Mouse (Mus musculus): Measurements from ENCODE around the gene Ptgds. TPM values are rescaled to one million over a fixed set of nuclear protein-coding genes. Genes with fewer than 3 reads are reported as not detected.

Gene Ptgds
- polyA plus RNA-seq, 1 experiment from 2014 or later = 192 TPM

DNA sequence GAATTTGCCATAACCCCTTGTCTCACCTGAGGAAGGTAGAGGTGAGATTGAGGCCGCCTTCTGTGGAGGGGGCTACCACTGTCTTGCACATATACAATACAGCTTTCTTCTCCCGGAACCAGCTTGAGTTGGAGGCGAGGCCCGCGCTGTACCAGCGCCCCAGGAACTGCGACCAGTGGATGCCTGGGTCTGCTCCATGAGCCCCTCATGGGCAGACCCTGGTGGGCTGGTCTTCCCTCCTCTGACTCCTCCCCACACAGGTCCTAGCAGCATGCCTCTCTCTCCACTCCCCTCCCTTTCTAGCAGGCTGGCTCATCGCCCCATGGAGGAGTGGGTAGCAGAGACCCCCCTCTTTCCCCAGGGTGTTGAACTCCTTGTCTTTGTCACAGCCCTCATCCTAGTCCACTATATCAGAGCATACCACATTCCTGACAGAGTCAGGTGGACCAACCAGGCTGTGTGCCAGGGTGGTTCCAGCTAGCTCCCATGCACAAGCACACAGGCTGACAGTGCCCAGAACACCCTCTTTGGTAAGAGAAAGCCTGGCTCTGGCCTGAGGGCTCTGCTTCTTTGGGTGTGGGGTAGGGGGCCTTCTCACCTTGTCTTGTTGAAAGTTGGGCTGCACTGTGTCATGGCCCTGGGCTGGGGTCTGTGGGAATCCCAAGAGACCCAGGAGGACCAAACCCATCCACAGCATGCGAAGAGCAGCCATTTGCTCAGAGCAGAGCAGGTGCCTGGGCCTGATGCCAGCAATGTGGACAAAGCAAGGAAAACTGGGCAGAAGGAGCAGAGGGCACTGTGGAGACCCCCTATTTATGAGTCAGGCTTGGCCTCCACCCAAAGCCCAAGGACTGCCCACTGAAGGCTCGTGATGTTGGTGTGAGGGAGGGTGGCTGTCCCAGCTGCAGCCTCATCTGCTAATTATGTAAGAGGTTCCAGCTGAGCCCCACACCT lies 607 bp downstream of the Ptgds start:
- no peaks in the 10 kb centered on the region for H3K27me3 ChIP-seq (ENCODE audit: control insufficient read depth, insufficient read depth, low read length)
- H3K36me3 ChIP-seq (ENCODE audit: control insufficient read depth, insufficient read depth) = no peaks in the 10 kb centered on the region
- H3K4me3 ChIP-seq (ENCODE audit: low read length) = peak overlapping the region; percentile 29
- WGBS = 61% methylated on average over 10 of the region's 10 CpGs
- H3K4me1 ChIP-seq (ENCODE audit: control insufficient read depth, insufficient read depth, low read length) = peaks cover 30% of the 10 kb centered on the region
- peak overlapping the region; percentile 98 for H3K27ac ChIP-seq (ENCODE audit: low read length)
- peak; percentile 94 for ATAC-seq (replicated peaks; ENCODE audit: extremely low read depth, insufficient read depth, low FRiP score)
- H3K9me3 ChIP-seq (replicated peaks; ENCODE audit: control insufficient read depth, low read length) = no peaks in the 10 kb centered on the region
- H3K4me2 ChIP-seq (ENCODE audit: low read depth, low read length) = peak overlapping the region; percentile 51
- peak overlapping the region; percentile 62 for H3K9ac ChIP-seq (ENCODE audit: low read length)

DNA sequence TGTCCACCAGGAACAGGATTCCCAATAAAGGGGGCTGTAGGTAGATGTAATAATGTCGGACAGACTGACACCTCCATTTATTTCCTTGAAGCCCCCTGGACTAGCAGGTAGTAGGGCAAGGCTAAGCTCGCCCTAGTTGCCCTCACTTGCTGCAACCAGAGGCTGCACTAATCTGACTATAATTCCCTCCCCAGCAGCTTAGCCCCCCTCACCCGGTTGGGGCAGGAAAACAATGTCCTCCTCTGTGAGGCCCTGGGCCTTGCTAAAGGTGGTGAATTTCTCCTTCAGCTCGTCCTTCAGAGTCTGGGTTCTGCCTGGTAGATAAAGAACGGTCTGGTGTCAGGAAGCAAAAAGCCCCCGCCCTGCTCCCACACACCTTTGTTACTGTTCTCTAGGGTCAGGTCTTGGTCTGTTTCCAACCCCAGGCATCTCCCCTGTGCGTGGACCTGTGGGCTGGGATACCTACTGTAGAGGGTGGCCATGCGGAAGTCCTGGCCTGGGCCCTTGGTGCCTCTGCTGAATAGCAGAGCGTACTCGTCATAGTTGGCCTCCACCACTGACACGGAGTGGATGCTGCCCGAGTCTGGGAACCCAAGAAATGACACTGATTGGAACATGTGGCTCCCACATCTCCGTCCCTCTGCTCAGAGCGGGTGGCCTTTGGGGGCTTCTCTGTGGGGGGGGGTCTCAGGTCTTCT lies 2.1 kb downstream of the Ptgds start:
- 59% methylated on average over 14 of the region's 14 CpGs for WGBS
- Histone ChIP-seq H3K4me1 (ENCODE audit: control insufficient read depth, insufficient read depth, low read length) (peaks cover 30% of the 10 kb centered on the region), H3K9ac (ENCODE audit: low read length) (peak overlapping the region; percentile 62), H3K4me3 (ENCODE audit: low read length) (0 out of 2 replicates have a peak overlapping the region, but pooled peaks have one; percentile 12), H3K4me2 (ENCODE audit: low read depth, low read length) (peak overlapping the region; percentile 51), H3K9me3 (replicated peaks; ENCODE audit: control insufficient read depth, low read length) (no peaks in the 10 kb centered on the region), H3K27ac (ENCODE audit: low read length) (peak overlapping the region; percentile 79), H3K36me3 (ENCODE audit: control insufficient read depth, insufficient read depth) (no peaks in the 10 kb centered on the region), H3K27me3 (ENCODE audit: control insufficient read depth, insufficient read depth, low read length) (no peaks in the 10 kb centered on the region)
- no peak for ATAC-seq (replicated peaks; ENCODE audit: extremely low read depth, insufficient read depth, low FRiP score)

DNA sequence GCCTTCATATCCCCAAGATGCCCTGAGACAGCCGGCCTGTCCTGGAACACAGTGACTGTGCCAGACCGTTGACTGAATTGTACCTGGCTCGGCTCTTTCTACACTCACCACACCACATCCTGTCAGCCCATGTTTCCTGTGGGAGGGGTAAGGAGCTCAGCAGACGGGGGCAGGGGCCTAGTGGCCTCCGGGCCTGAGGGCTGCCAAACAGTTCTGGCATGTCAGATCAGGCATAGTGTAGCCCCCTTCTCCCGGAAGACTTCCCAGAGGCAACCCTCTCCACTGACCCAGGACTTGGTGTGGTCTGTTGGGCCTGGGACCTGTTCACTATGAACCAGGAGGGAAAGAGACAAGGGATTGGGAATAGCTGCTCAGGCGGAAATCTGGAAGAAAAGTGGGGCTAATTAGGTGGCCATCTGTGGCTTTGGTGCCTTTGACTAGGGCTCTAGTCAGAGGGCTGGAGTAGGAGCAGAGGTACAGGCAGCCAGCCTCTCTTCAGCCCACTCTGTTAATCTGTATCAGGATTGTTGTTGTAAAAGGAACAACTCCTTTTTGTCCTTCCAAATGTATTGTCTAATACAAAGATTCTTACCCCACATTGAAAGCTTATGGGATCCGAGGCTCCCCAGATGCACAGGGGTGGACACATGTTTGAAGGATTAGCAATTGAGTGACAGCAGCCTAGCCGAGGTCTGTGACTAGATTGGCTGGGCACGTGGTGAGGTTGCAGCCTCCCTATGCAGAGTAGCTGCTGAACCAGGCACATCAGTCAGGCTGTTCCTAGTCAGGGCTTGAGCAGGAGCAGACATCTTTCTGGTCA lies 3.8 kb downstream of the Ptgds start:
- Histone ChIP-seq H3K36me3 (ENCODE audit: control insufficient read depth, insufficient read depth) (no peaks in the 10 kb centered on the region), H3K9ac (ENCODE audit: low read length) (peak overlapping the region; percentile 31), H3K4me2 (ENCODE audit: low read depth, low read length) (peak overlapping the region; percentile 25), H3K4me1 (ENCODE audit: control insufficient read depth, insufficient read depth, low read length) (peaks cover 37% of the 10 kb centered on the region), H3K27ac (ENCODE audit: low read length) (peak overlapping the region; percentile 63), H3K27me3 (ENCODE audit: control insufficient read depth, insufficient read depth, low read length) (no peaks in the 10 kb centered on the region), H3K4me3 (ENCODE audit: low read length) (no peak overlapping the region), H3K9me3 (replicated peaks; ENCODE audit: control insufficient read depth, low read length) (no peaks in the 10 kb centered on the region)
- ATAC-seq (replicated peaks; ENCODE audit: extremely low read depth, insufficient read depth, low FRiP score) = no peak
- WGBS = 45% methylated on average over 10 of the region's 10 CpGs

DNA sequence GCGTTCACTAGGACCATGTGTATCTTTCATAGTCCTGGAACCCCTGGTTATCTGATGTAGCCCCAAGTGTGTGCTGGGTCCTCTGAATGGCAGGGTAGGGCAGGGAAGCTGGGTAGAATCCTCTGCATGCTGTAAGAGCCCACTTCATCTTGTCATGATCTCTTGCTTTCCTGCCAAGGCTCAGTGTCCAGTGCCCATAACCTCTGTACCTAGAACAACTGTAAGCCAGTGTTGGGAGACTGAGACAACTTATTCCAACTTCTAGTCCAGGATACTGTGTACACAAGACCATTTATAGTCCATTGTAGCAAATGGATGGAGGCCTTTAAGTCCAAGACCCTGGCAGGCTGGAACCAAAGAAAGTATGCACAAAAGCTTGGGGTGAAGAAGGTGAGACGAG lies 4.6 kb downstream of the Ptgds start:
- H3K36me3 ChIP-seq (ENCODE audit: control insufficient read depth, insufficient read depth) = no peaks in the 10 kb centered on the region
- H3K27ac ChIP-seq (ENCODE audit: low read length) = peak overlapping the region; percentile 63
- H3K4me3 ChIP-seq (ENCODE audit: low read length) = no peak overlapping the region
- peak overlapping the region; percentile 25 for H3K4me2 ChIP-seq (ENCODE audit: low read depth, low read length)
- 72% methylated on average over 2 of the region's 2 CpGs for WGBS
- peaks cover 34% of the 10 kb centered on the region for H3K4me1 ChIP-seq (ENCODE audit: control insufficient read depth, insufficient read depth, low read length)
- no peaks in the 10 kb centered on the region for H3K9me3 ChIP-seq (replicated peaks; ENCODE audit: control insufficient read depth, low read length)
- H3K9ac ChIP-seq (ENCODE audit: low read length) = peak overlapping the region; percentile 31
- no peaks in the 10 kb centered on the region for H3K27me3 ChIP-seq (ENCODE audit: control insufficient read depth, insufficient read depth, low read length)
- ATAC-seq (replicated peaks; ENCODE audit: extremely low read depth, insufficient read depth, low FRiP score) = no peak

DNA sequence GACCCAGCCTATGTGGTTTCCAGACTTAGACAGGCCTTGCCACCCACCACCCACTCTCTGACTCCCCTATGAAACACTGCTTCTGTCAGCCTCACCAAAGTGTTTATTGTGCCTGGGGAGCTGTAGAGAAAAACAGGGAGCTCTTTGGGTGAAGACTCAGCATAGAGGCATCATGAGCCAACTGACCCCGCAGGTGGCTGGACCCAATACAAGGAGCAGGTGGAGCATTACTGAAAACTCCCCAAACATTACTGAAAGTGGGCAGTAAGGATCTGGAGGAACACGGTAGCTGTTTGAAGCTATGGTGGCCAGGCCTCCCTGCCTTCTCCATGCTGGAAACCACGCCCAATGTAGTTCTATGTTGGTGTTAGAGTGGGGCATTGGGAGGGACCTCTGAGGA lies 6.2 kb downstream of the Ptgds start:
- no peak overlapping the region for H3K9ac ChIP-seq (ENCODE audit: low read length)
- H3K36me3 ChIP-seq (ENCODE audit: control insufficient read depth, insufficient read depth) = no peaks in the 10 kb centered on the region
- no peaks in the 10 kb centered on the region for H3K9me3 ChIP-seq (replicated peaks; ENCODE audit: control insufficient read depth, low read length)
- H3K4me1 ChIP-seq (ENCODE audit: control insufficient read depth, insufficient read depth, low read length) = peaks cover 39% of the 10 kb centered on the region
- no peak overlapping the region for H3K4me3 ChIP-seq (ENCODE audit: low read length)
- H3K27ac ChIP-seq (ENCODE audit: low read length) = no peak overlapping the region
- H3K4me2 ChIP-seq (ENCODE audit: low read depth, low read length) = no peak overlapping the region
- no peaks in the 10 kb centered on the region for H3K27me3 ChIP-seq (ENCODE audit: control insufficient read depth, insufficient read depth, low read length)
- 88% methylated on average over 3 of the region's 3 CpGs for WGBS
- ATAC-seq (replicated peaks; ENCODE audit: extremely low read depth, insufficient read depth, low FRiP score) = no peak

DNA sequence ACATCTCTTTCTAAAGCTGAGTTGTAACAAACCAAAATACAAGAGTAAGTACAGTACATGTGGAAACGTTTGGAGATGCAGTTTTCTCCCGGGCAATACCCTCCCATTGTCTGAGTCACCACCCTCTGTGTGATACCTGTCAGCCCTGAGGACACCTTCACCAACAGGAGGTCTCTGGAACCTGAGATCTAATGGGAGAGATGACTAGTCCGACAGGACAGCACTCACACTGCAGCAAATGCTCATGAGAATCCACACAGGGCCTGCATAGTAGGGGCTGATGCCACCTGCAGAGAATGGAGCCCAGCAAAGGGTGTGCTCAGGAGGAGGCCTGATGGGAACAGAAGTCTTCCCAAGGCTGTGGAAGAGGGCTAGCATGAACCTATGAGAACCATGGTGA lies 8.4 kb downstream of the Ptgds start:
- Histone ChIP-seq H3K9me3 (replicated peaks; ENCODE audit: control insufficient read depth, low read length) (no peaks in the 10 kb centered on the region), H3K27ac (ENCODE audit: low read length) (peak overlapping the region; percentile 94), H3K4me1 (ENCODE audit: control insufficient read depth, insufficient read depth, low read length) (peaks cover 27% of the 10 kb centered on the region), H3K9ac (ENCODE audit: low read length) (peak overlapping the region; percentile 72), H3K4me3 (ENCODE audit: low read length) (peak overlapping the region; percentile 69), H3K27me3 (ENCODE audit: control insufficient read depth, insufficient read depth, low read length) (no peaks in the 10 kb centered on the region), H3K4me2 (ENCODE audit: low read depth, low read length) (peak overlapping the region; percentile 84), H3K36me3 (ENCODE audit: control insufficient read depth, insufficient read depth) (no peaks in the 10 kb centered on the region; the same call in 1 of the 2 replicates)
- no peak for ATAC-seq (replicated peaks; ENCODE audit: extremely low read depth, insufficient read depth, low FRiP score)
- 20% methylated on average over 3 of the region's 3 CpGs for WGBS

DNA sequence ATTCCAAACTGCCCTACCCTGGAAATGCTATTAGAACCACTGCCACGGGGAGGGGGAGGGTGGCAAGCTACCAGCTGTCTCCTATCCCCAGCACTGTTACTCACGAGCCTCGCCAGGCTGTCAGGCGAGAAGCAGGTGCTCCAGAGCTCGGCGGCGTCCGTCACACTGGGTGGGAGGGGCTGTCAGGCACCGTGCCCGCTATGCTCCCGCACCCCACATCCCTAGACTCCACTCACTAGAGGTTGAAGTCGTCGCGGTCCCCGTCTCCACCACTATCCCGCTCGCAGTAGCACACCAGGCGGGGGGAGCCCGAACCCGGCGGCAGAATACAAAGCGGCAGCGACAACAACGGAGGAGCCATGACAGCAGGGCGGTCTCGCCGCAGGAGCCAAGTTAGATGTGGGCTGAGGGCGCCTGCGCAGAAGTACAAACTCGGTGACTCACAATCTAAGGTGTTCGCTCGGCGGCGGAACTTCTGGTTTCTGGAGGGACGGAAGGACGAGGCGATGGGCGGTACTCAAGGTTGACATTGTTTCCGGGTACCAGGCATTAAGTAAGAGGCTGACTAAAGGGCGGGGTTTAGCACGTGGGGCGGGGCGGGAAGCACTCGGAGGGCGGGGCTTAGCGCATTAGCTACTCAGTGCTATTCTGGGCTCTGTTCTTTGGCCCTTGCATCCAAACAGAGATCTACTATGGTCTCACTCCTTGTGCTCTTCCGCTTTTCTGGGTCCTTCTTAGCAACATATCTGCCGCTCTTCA lies 9.1 kb downstream of the Ptgds start, which contains the start of gene Paxx:
Paxx (minus strand) TSS at position 544 of the 759 bp plus-strand sequence.
- H3K4me2 ChIP-seq (ENCODE audit: low read depth, low read length) = peak within 1 kb of the TSS; percentile 84
- peak within 1 kb of the TSS; percentile 83 for H3K9ac ChIP-seq (ENCODE audit: low read length)
- peaks cover 29% of the 10 kb centered on the region for H3K4me1 ChIP-seq (ENCODE audit: control insufficient read depth, insufficient read depth, low read length)
- no peaks in the 10 kb centered on the region for H3K27me3 ChIP-seq (ENCODE audit: control insufficient read depth, insufficient read depth, low read length)
- no peaks in the 10 kb centered on the region; the same call in 1 of the 2 replicates for H3K36me3 ChIP-seq (ENCODE audit: control insufficient read depth, insufficient read depth)
- WGBS = under 1% methylated on average over 48 of the region's 48 CpGs
- H3K4me3 ChIP-seq (ENCODE audit: low read length) = peak within 1 kb of the TSS; percentile 69
- H3K27ac ChIP-seq (ENCODE audit: low read length) = peak within 1 kb of the TSS; percentile 94
- peak; percentile 92 for ATAC-seq (replicated peaks; ENCODE audit: extremely low read depth, insufficient read depth, low FRiP score)
- no peaks in the 10 kb centered on the region for H3K9me3 ChIP-seq (replicated peaks; ENCODE audit: control insufficient read depth, low read length)

DNA sequence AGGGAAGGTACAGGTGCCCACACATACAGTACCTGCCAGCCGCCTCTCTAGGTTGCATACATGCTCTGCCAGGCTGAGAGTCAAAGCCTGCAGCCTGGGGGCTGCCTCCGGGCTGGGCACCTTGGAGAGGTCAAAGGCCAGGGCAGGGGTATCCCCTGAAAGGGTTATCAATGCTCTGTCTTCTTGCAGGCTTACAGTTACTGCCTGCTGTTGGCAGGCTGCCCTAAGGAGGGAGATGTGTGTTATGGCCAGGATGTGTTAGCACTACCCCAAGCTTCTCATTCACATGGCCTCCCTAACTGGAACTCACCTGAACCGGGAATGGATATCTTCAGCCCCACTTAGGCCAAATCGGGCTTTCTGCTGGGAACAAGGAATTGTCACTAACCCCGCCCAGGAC lies 9.7 kb downstream of the Ptgds start:
- Histone ChIP-seq H3K27me3 (ENCODE audit: control insufficient read depth, insufficient read depth, low read length) (no peaks in the 10 kb centered on the region), H3K36me3 (ENCODE audit: control insufficient read depth, insufficient read depth) (no peaks in the 10 kb centered on the region; the same call in 1 of the 2 replicates), H3K4me2 (ENCODE audit: low read depth, low read length) (peak overlapping the region; percentile 84), H3K4me1 (ENCODE audit: control insufficient read depth, insufficient read depth, low read length) (peaks cover 26% of the 10 kb centered on the region), H3K4me3 (ENCODE audit: low read length) (peak overlapping the region; percentile 69), H3K9me3 (replicated peaks; ENCODE audit: control insufficient read depth, low read length) (no peaks in the 10 kb centered on the region), H3K9ac (ENCODE audit: low read length) (peak overlapping the region; percentile 83), H3K27ac (ENCODE audit: low read length) (peak overlapping the region; percentile 94)
- 29% methylated on average over 5 of the region's 5 CpGs for WGBS
- 0 out of 2 replicates have a peak, but pooled peaks have one; percentile 3 for ATAC-seq (replicated peaks; ENCODE audit: extremely low read depth, insufficient read depth, low FRiP score)

Measured in heart, embryonic 16.5 days (tissue).